Mouse (Mus musculus): ENCODE measurements around the gene Defa31. TPM values are rescaled to one million over a fixed set of nuclear protein-coding genes. Genes with fewer than 3 reads are reported as not detected.

Gene Defa31
- polyA plus RNA-seq (2017; shearing (Covaris generic)), result not detected

GRCm38 (mm10) chr8:21191314-21191713, at the start of gene Defa31:
TSS of gene Defa31 (plus strand) at chr8:21191614.

GRCm38 (mm10) chr8:21161977-21162376, 29.4 kb upstream of the Defa31 start, which contains the start of gene Defa22:
TSS of gene Defa22 (plus strand) at chr8:21162277.

GRCm38 (mm10) chr8:21201261-21201660, 9.8 kb downstream of the Defa31 start, which contains the start of gene Gm15293:
TSS of gene Gm15293 (plus strand) at chr8:21201561.

Other genes starting within 250 kb of the Defa31 start
- gene AY761185, start 246.9 kb upstream of the Defa31 start, polyA plus RNA-seq (2017; shearing (Covaris generic)), result not detected
- gene Defa21, start 166.1 kb upstream of the Defa31 start, polyA plus RNA-seq (2017; shearing (Covaris generic)), result not detected
- gene Defa23, start 136.6 kb upstream of the Defa31 start, polyA plus RNA-seq (2017; shearing (Covaris generic)), result not detected
- gene Defa35, start 126.6 kb upstream of the Defa31 start, polyA plus RNA-seq (2017; shearing (Covaris generic)), result not detected
- gene Defa25, start 107.2 kb upstream of the Defa31 start, polyA plus RNA-seq (2017; shearing (Covaris generic)), result not detected
- gene Gm14851, start 95.6 kb upstream of the Defa31 start, polyA plus RNA-seq (2017; shearing (Covaris generic)), result not detected
- gene Defa30, start 57.0 kb upstream of the Defa31 start, polyA plus RNA-seq (2017; shearing (Covaris generic)), result not detected
- gene Defa22, start 29.3 kb upstream of the Defa31 start, polyA plus RNA-seq (2017; shearing (Covaris generic)), result not detected
- not detected for gene Gm15293, start 9.9 kb downstream of the Defa31 start, polyA plus RNA-seq (2017; shearing (Covaris generic))
- not detected for gene Gm15292, start 58.1 kb downstream of the Defa31 start, polyA plus RNA-seq (2017; shearing (Covaris generic))
- not detected for gene Defa27, start 123.9 kb downstream of the Defa31 start, polyA plus RNA-seq (2017; shearing (Covaris generic))
- not detected for gene Defa29, start 135.4 kb downstream of the Defa31 start, polyA plus RNA-seq (2017; shearing (Covaris generic))
- gene Defa2, start 186.9 kb downstream of the Defa31 start, polyA plus RNA-seq (2017; shearing (Covaris generic)), result not detected
- gene Defa33, start 200.2 kb downstream of the Defa31 start, polyA plus RNA-seq (2017; shearing (Covaris generic)), result not detected
- not detected for gene Defa36, start 235.8 kb downstream of the Defa31 start, polyA plus RNA-seq (2017; shearing (Covaris generic))